Mouse (Mus musculus) ES-Bruce4 (cell line): ENCODE results near the gene Gm21969.

Experiments
- CTCF ChIP-seq: IDR thresholded peaks from one replicate; pipeline ENCODE4 v1.8.1; 2011; ENCODE audit warnings: low read depth, low read length
- POLR2A ChIP-seq: IDR thresholded peaks from one replicate; pipeline ENCODE4 v1.8.1; 2011; ENCODE audit warnings: low read length; ENCODE audit not compliant: insufficient read depth

GRCm38 (mm10) chr4:139572928-139573512 is 30.0 kb upstream of the Gm21969 start:
- no peak for TF ChIP-seq POLR2A
- no peak for TF ChIP-seq CTCF
